Mouse (Mus musculus): ENCODE results near the gene Gm2916. TPM values are rescaled to one million over a fixed set of nuclear protein-coding genes. Genes with fewer than 3 reads are reported as not detected.
"Not testable (repeated sequence)": the region's sequence is repeated elsewhere in the genome, so short reads cannot be mapped to it uniquely, and the experiment has no call there.

Gm2916 gene
- polyA plus RNA-seq (2015; fragmentation: Nextera tagmentation; extraction: Ambion mirVana), result not detected in 2 replicates

GRCm38 (mm10) chr14:3883872-3884271, at the start of gene Gm2916:
Gene Gm2916 (plus strand): TSS chr14:3884172.
- not testable (repeated sequence) for H3K27ac ChIP-seq (replicated peaks); H3K9me3 ChIP-seq (replicated peaks); H3K4me3 ChIP-seq (replicated peaks); H3K27me3 ChIP-seq; ATAC-seq (ENCODE audit: insufficient read depth); H3K4me2 ChIP-seq; H3K36me3 ChIP-seq (replicated peaks); H3K4me1 ChIP-seq (replicated peaks); H3K9ac ChIP-seq
- no CpG with 5 or more reads among the region's 1 CpGs for WGBS (ENCODE audit: insufficient replicate concordance)

GRCm38 (mm10) chr14:3845945-3846344, 38.0 kb upstream of the Gm2916 start, which contains the start of gene Gm3033:
Gene Gm3033 (plus strand): TSS chr14:3846245.
- not testable (repeated sequence) for H3K9ac ChIP-seq; H3K4me1 ChIP-seq (replicated peaks); H3K27ac ChIP-seq (replicated peaks); ATAC-seq (ENCODE audit: insufficient read depth); H3K9me3 ChIP-seq (replicated peaks); H3K4me3 ChIP-seq (replicated peaks); H3K27me3 ChIP-seq; H3K4me2 ChIP-seq; H3K36me3 ChIP-seq (replicated peaks)
- WGBS (ENCODE audit: insufficient replicate concordance), result no CpG with 5 or more reads among the region's 2 CpGs

- H3K4me1 ChIP-seq (replicated peaks); H3K9me3 ChIP-seq (replicated peaks); H3K9ac ChIP-seq; ATAC-seq (ENCODE audit: insufficient read depth); H3K4me2 ChIP-seq; H3K4me3 ChIP-seq (replicated peaks); H3K27ac ChIP-seq (replicated peaks); H3K36me3 ChIP-seq (replicated peaks); H3K27me3 ChIP-seq: not testable (repeated sequence)
- 40% methylated on average over 1 of the region's 2 CpGs for WGBS (ENCODE audit: insufficient replicate concordance)
Measured at GRCm38 (mm10) chr14:3931456-3931855, 47.5 kb downstream of the Gm2916 start, which contains the start of gene Gm3029. Gene Gm3029 (plus strand): TSS chr14:3931756.

GRCm38 (mm10) chr14:3963247-3963646, 79.3 kb downstream of the Gm2916 start, which contains the start of gene Gm3095:
Gene Gm3095 (plus strand): TSS chr14:3963547.
- H3K4me3 ChIP-seq (replicated peaks); H3K9me3 ChIP-seq (replicated peaks); H3K36me3 ChIP-seq (replicated peaks); ATAC-seq (ENCODE audit: insufficient read depth); H3K27me3 ChIP-seq; H3K27ac ChIP-seq (replicated peaks); H3K4me2 ChIP-seq; H3K9ac ChIP-seq; H3K4me1 ChIP-seq (replicated peaks): not testable (repeated sequence)
- WGBS (ENCODE audit: insufficient replicate concordance), result no CpG with 5 or more reads among the region's 2 CpGs

Other genes starting within 250 kb of the Gm2916 start
- gene Gm3012, start 249.7 kb upstream of the Gm2916 start, polyA plus RNA-seq (2015; fragmentation: Nextera tagmentation; extraction: Ambion mirVana), result not detected in 2 replicates
- gene Gm3020, start 232.1 kb upstream of the Gm2916 start, polyA plus RNA-seq (2015; fragmentation: Nextera tagmentation; extraction: Ambion mirVana), result not detected in 2 replicates
- gene Gm3043, start 195.4 kb upstream of the Gm2916 start, polyA plus RNA-seq (2015; fragmentation: Nextera tagmentation; extraction: Ambion mirVana), result not detected in 2 replicates
- 0.05 TPM in 1 of 2 replicates, not detected in the other for gene Gm3002, start 74.1 kb upstream of the Gm2916 start, polyA plus RNA-seq (2015; fragmentation: Nextera tagmentation; extraction: Ambion mirVana)
- gene Gm3033, start 37.9 kb upstream of the Gm2916 start, polyA plus RNA-seq (2015; fragmentation: Nextera tagmentation; extraction: Ambion mirVana), result not detected in 2 replicates
- gene Gm3029, start 47.6 kb downstream of the Gm2916 start, polyA plus RNA-seq (2015; fragmentation: Nextera tagmentation; extraction: Ambion mirVana), result not detected in 2 replicates
- gene Gm3095, start 79.4 kb downstream of the Gm2916 start, polyA plus RNA-seq (2015; fragmentation: Nextera tagmentation; extraction: Ambion mirVana), result not detected in 2 replicates
- gene Gm3099, start 114.2 kb downstream of the Gm2916 start, polyA plus RNA-seq (2015; fragmentation: Nextera tagmentation; extraction: Ambion mirVana), result not detected in 2 replicates
- not detected in 2 replicates for gene Gm5796, start 139.8 kb downstream of the Gm2916 start, polyA plus RNA-seq (2015; fragmentation: Nextera tagmentation; extraction: Ambion mirVana)
- not detected in 2 replicates for gene Gm3115, start 199.9 kb downstream of the Gm2916 start, polyA plus RNA-seq (2015; fragmentation: Nextera tagmentation; extraction: Ambion mirVana)
- not detected in 2 replicates for gene Gm8108, start 226.4 kb downstream of the Gm2916 start, polyA plus RNA-seq (2015; fragmentation: Nextera tagmentation; extraction: Ambion mirVana)

Data from liver, embryonic 15.5 days (tissue).